Mouse (Mus musculus) limb, embryonic 11.5 days (tissue): ENCODE measurements at regions not wholly inside any gene's neighbourhood (a gene's known extent, or its start where the extent isn't known, plus 50 kb on each side); places are given as distances from the start of the nearest gene placed in this dataset.

Experiments
- ATAC-seq: fragments of 200-750 bp; cut with Nextera tagmentation; 2 replicates; pipeline ENCODE4 v1.8.0; 2017; ENCODE audit warnings: low read depth; ENCODE audit not compliant: insufficient number of reproducible peaks, low FRiP score, low TSS enrichment
- DNase-seq: peaks from one replicate; pipeline ENCODE4 v3.0.0-alpha.2; 2015; ENCODE audit warnings: low spot score
- H3K27ac ChIP-seq: fragments of 300-500 bp; sonication (generic); replicated peaks from 2 replicates; pipeline ENCODE4 v1.5.1; 2014; ENCODE audit warnings: low read depth, mild to moderate bottlenecking, low read length
- H3K27me3 ChIP-seq: fragments of 300-500 bp; sonication (generic); 2 replicates; pipeline ENCODE4 v1.6.1; 2014; ENCODE audit warnings: mild to moderate bottlenecking, low read length, mixed read lengths; ENCODE audit not compliant: control insufficient read depth, insufficient read depth
- H3K36me3 ChIP-seq: fragments of 300-500 bp; sonication (generic); 2 replicates; pipeline ENCODE4 v1.6.1; 2014; ENCODE audit warnings: mild to moderate bottlenecking, low read length, moderate library complexity, mixed read lengths; ENCODE audit not compliant: control insufficient read depth, insufficient read depth
- H3K4me1 ChIP-seq: fragments of 300-500 bp; sonication (generic); 2 replicates; pipeline ENCODE4 v1.6.1; 2014; ENCODE audit warnings: low read length, mixed read lengths; ENCODE audit not compliant: control insufficient read depth, insufficient read depth
- H3K4me2 ChIP-seq: fragments of 300-500 bp; sonication (generic); 2 replicates; pipeline ENCODE4 v1.6.1; 2014; ENCODE audit warnings: low read depth, mild to moderate bottlenecking, moderate library complexity; ENCODE audit not compliant: severe bottlenecking
- H3K4me3 ChIP-seq: fragments of 300-500 bp; sonication (generic); 2 replicates; pipeline ENCODE4 v1.5.1; 2014; ENCODE audit warnings: low read depth, low read length
- H3K9ac ChIP-seq: fragments of 300-500 bp; sonication (generic); 2 replicates; pipeline ENCODE4 v1.6.1; 2014; ENCODE audit warnings: mild to moderate bottlenecking, low read length
- H3K9me3 ChIP-seq: fragments of 300-500 bp; sonication (generic); 2 replicates; pipeline ENCODE4 v1.6.1; 2016; ENCODE audit warnings: low read length; ENCODE audit not compliant: control insufficient read depth
- WGBS: fragments of 180-500 bp; shearing (Covaris S2); extraction: QIAGEN DNeasy Blood & Tissue Kit; methylation state at CpG from one replicate; pipeline ENCODE4 v1.1.7; 2014; 5-methylcytosine and 5-hydroxymethylcytosine counted together

DNA sequence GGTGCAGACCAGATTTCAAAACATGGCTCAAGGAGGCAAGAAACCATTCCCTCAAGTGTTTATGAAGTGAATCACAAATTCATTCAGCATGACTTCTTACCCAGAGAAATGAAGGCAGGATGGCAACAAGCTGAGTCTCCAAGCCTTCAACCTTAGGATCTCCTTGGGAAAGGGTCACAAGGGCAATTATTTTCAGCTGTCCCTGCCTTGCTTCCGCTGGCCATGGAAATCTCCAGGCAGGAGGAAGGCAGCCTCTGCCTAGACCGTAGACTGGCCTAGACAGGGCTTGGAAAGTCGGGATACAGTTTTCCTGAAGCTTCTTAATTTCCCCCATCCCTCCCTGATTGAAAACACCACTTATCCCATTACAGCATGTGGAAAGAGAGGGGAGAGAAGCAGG is 165.0 kb downstream of the Zfp365 start:
- DNase-seq (no peak), ATAC-seq (no peak)
- 31% methylated on average over 3 of the region's 3 CpGs for WGBS
- Histone ChIP-seq H3K27ac (no peak overlapping the region), H3K36me3 (no peaks in the 10 kb centered on the region), H3K4me3 (no peak overlapping the region), H3K9ac (no peak overlapping the region), H3K9me3 (no peaks in the 10 kb centered on the region), H3K4me2 (no peak overlapping the region), H3K4me1 (no peaks in the 10 kb centered on the region), H3K27me3 (no peaks in the 10 kb centered on the region)

DNA sequence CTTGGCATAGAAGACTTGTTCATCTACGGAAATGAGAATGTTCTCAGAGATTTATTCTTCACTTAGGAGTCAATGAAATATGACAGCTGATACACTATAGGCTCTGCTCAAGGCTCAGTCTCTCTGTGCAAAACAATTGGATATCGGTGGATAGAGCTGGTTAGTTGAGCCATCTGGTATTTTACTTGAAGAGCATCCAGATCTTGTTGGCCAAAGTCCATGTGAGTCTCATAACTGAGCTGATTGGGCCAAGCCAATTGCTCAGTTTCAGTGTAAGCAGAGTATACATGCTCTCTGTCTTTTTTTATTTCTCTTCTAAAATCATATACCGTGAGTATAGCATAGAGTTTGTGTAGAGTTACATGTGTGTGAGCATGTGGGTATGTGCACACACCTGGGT is 166.3 kb downstream of the Zfp365 start:
- Histone ChIP-seq H3K9ac (no peak overlapping the region), H3K27me3 (no peaks in the 10 kb centered on the region), H3K36me3 (no peaks in the 10 kb centered on the region), H3K4me3 (no peak overlapping the region), H3K4me2 (no peak overlapping the region), H3K4me1 (no peaks in the 10 kb centered on the region), H3K9me3 (no peaks in the 10 kb centered on the region), H3K27ac (no peak overlapping the region)
- ATAC-seq (no peak), DNase-seq (no peak)
- WGBS, result 92% methylated on average over 3 of the region's 3 CpGs

DNA sequence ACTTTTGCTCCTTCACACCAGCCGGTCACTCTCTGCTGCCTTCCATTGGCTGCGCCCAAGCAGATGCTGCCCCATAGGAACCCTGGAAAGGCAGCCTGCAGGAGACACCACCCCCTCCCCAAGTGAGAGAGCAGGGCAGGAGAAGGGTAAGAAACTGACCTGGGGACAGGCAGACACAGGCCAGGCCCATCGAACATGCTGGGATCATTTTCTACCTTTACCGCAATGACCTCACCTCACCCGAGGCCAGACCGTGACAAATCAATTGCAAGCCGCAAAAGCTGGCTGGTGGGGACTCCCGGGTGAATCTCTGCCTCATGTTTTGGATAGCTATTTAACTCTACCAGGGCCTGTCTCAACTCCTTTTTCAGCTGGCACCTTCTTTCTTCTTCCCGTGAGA is 168.9 kb downstream of the Zfp365 start:
- no peaks in the 10 kb centered on the region for H3K36me3 ChIP-seq
- no peak overlapping the region for H3K27ac ChIP-seq
- no peaks in the 10 kb centered on the region for H3K4me1 ChIP-seq
- no peak for ATAC-seq
- no peaks in the 10 kb centered on the region for H3K27me3 ChIP-seq
- H3K9me3 ChIP-seq, result no peaks in the 10 kb centered on the region
- WGBS, result 81% methylated on average over 9 of the region's 9 CpGs
- H3K4me3 ChIP-seq, result no peak overlapping the region
- no peak overlapping the region for H3K4me2 ChIP-seq
- no peak for DNase-seq
- H3K9ac ChIP-seq, result no peak overlapping the region

DNA sequence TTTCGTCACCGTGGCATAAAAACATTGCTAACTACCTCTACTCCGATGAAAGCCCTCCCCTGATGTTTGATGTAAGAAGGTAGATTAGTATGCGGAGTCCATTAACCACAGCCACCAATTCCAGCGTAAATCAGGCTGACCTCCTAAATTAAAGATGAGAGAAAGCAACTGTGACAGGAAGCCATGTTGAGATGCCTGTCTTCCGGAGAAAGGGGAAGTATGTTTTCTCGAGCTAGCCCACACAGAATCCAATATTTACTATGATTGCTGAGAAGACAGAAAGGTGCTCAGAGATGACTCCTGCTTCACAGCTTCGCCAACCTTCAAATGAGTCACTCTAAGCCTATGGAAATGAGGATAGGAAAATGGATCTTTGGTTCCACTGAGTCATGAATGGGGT is 169.6 kb downstream of the Zfp365 start:
- H3K4me3 ChIP-seq, result no peak overlapping the region
- H3K27ac ChIP-seq, result no peak overlapping the region
- no peak overlapping the region for H3K9ac ChIP-seq
- no peaks in the 10 kb centered on the region for H3K36me3 ChIP-seq
- DNase-seq (no peak), ATAC-seq (no peak)
- 74% methylated on average over 8 of the region's 8 CpGs for WGBS
- no peaks in the 10 kb centered on the region for H3K9me3 ChIP-seq
- H3K4me1 ChIP-seq, result no peaks in the 10 kb centered on the region
- H3K4me2 ChIP-seq, result no peak overlapping the region
- H3K27me3 ChIP-seq, result no peaks in the 10 kb centered on the region

DNA sequence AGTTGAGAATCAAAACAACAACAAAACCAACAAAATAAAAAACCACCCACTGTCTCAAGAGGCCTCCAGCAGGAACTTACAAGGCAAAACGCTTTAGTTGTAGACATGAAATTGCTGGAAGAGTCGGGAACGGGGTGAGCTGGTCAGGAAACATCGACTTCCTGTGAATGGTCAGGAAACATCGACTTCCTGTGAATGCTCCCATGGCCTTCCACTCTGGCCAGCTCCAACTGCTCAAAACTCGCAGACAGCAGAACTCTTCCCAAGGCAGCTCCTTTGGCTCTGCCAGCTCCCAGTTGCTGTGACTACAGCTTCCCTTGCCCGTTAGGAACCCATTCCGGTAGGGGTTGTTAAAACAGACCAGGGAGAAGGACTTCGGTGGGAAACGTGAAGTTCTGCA is 170.2 kb downstream of the Zfp365 start:
- Histone ChIP-seq H3K4me1 (no peaks in the 10 kb centered on the region), H3K9ac (no peak overlapping the region), H3K36me3 (no peaks in the 10 kb centered on the region), H3K27me3 (no peaks in the 10 kb centered on the region), H3K9me3 (no peaks in the 10 kb centered on the region), H3K4me2 (no peak overlapping the region), H3K27ac (no peak overlapping the region), H3K4me3 (no peak overlapping the region)
- no peak for ATAC-seq
- DNase-seq, result no peak
- 64% methylated on average over 10 of the region's 10 CpGs for WGBS

DNA sequence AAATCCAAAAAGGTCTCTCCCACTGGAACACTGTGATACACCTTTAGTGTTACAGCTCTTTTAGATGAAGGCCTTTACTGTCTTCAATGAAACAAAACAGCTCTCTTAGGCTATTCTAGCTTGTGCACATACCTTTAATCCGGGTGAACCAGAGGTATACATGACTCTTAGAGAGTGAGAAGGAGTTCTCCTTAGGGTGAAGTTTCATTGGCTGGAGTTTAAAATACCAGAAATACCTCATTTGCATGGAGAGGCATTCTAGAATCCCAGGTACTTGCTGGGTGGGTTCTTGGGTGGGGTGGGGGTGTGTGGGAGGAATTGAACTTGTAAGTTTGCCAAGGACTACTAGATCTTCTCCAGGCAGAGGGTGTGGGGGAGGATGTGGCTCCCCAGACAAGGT is 173.3 kb downstream of the Zfp365 start:
- no peak overlapping the region for H3K4me3 ChIP-seq
- ATAC-seq (no peak), DNase-seq (no peak)
- no peaks in the 10 kb centered on the region for H3K4me1 ChIP-seq
- H3K36me3 ChIP-seq, result no peaks in the 10 kb centered on the region
- H3K27ac ChIP-seq, result no peak overlapping the region
- H3K4me2 ChIP-seq, result no peak overlapping the region
- 62% methylated on average over 1 of the region's 1 CpGs for WGBS
- H3K9me3 ChIP-seq, result no peaks in the 10 kb centered on the region
- no peaks in the 10 kb centered on the region for H3K27me3 ChIP-seq
- no peak overlapping the region for H3K9ac ChIP-seq

DNA sequence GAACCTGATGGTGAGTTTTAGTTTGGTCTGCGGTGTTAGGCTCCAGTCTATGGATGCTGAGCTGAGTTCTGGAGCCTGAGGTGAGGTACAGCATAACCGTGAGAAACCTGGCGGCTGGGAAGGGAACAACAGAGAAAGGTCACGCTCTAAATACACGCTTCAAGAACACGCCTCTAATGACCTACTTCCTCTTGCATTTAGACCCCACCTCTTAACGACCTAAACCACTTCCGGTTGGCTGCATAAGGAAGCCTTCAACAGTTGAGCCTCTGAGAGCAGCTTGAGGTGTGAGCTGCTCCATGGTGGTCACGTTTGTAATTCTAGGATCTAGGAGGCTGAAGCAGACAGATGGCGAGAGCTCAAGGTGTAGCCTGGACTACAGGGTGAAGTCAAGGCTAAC is 175.8 kb downstream of the Zfp365 start:
- no peaks in the 10 kb centered on the region for H3K36me3 ChIP-seq
- H3K4me2 ChIP-seq, result no peak overlapping the region
- 82% methylated on average over 10 of the region's 10 CpGs for WGBS
- no peak overlapping the region for H3K9ac ChIP-seq
- H3K27ac ChIP-seq, result no peak overlapping the region
- H3K9me3 ChIP-seq, result no peaks in the 10 kb centered on the region
- H3K4me3 ChIP-seq, result no peak overlapping the region
- ATAC-seq (no peak), DNase-seq (no peak)
- H3K27me3 ChIP-seq, result no peaks in the 10 kb centered on the region
- H3K4me1 ChIP-seq, result no peaks in the 10 kb centered on the region

DNA sequence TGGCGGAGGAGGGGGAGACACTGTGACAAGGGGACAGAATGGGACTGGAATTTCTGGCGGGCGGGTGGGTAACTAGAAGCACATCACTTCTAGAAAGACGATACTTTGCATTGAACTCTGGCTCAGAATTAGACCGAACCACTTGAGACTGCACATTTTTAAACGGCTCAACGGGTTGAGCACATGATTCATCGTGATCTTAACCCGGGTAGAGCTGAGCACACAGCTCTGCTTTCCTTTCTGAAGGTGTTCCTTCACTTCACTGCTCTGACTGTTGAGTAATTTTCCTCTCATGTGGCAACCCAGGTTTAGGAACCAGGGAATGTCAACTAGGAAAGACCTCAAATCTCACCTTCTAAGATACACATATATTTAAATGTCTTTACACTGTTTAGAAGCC is 180.9 kb downstream of the Zfp365 start:
- DNase-seq (no peak), ATAC-seq (no peak)
- H3K27me3 ChIP-seq, result no peaks in the 10 kb centered on the region
- H3K27ac ChIP-seq, result no peak overlapping the region
- H3K9me3 ChIP-seq, result no peaks in the 10 kb centered on the region
- no peaks in the 10 kb centered on the region for H3K36me3 ChIP-seq
- H3K4me1 ChIP-seq, result no peaks in the 10 kb centered on the region
- no peak overlapping the region for H3K4me2 ChIP-seq
- WGBS, result 87% methylated on average over 8 of the region's 9 CpGs
- no peak overlapping the region for H3K9ac ChIP-seq
- H3K4me3 ChIP-seq, result no peak overlapping the region

DNA sequence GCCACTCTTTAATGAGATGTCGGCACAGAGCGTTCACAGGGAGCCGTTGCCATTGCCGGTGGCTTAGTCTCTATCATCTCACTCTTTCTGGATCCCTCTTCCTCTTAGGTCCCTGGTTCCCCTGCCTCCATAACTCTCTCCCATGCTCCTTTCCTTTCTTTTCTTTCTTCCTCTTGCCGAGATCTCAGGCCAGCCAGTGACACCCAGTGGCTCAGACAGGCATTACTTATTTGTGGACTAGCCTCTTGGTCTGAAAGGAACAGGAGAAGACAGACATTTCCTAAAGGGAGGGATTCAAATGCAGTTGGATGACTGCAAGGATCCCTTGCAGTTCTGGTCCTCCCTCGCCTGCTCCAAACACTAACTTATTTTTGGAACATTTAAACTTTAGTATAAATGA is 180.5 kb upstream of the Ado start:
- Histone ChIP-seq H3K36me3 (no peaks in the 10 kb centered on the region), H3K4me3 (no peak overlapping the region), H3K4me1 (no peaks in the 10 kb centered on the region), H3K9me3 (no peaks in the 10 kb centered on the region), H3K4me2 (no peak overlapping the region), H3K9ac (no peak overlapping the region), H3K27me3 (no peaks in the 10 kb centered on the region), H3K27ac (no peak overlapping the region)
- WGBS, result 55% methylated on average over 6 of the region's 6 CpGs
- no peak for ATAC-seq
- peak; percentile 60 for DNase-seq
